Mouse (Mus musculus) gastrocnemius, adult 18-20 months (tissue): ENCODE measurements around the gene Vmn1r28. TPM values are rescaled to one million over a fixed set of nuclear protein-coding genes. Genes with fewer than 3 reads are reported as not detected.
"Not testable (repeated sequence)": the region's sequence is repeated elsewhere in the genome, so short reads cannot be mapped to it uniquely, and the experiment has no call there.

ENCODE experiments used
- DNase-seq: peaks from one replicate; pipeline ENCODE4 v3.0.0; 2021; ENCODE audit warnings: low spot score
- long read RNA-seq, 2 experiments: library from polyadenylated mRNA; stranded (forward); transcript quantifications; one replicate each; pipeline ENCODE4 v2.0.0; 2021
- total RNA-seq, 2 experiments: library from RNA; stranded (reverse); gene quantifications; 2 replicates each; pipeline ENCODE4 v1.2.3; 2021

The Vmn1r28 gene
- not detected for total RNA-seq
- long read RNA-seq, experiment 1 = 0 reads
- long read RNA-seq, experiment 2 = 0 reads

- DNase-seq = no peak
These were observed at the start of gene Vmn1r28 for GRCm38 (mm10) chr6:58261737-58262136. TSS of gene Vmn1r28 (plus strand) at chr6:58262037.

GRCm38 (mm10) chr6:58216119-58216518 is 45.7 kb upstream of the Vmn1r28 start:
- no peak for DNase-seq

- DNase-seq = no peak
These were observed 43.1 kb upstream of the Vmn1r28 start, which contains the start of gene Vmn1r27 for GRCm38 (mm10) chr6:58218721-58219120. TSS of gene Vmn1r27 (minus strand) at chr6:58218821.

- DNase-seq = not testable (repeated sequence)
These were observed 17.8 kb downstream of the Vmn1r28 start for GRCm38 (mm10) chr6:58279661-58280060.

- DNase-seq = no peak
These were observed 30.4 kb downstream of the Vmn1r28 start for GRCm38 (mm10) chr6:58292201-58292600.

GRCm38 (mm10) chr6:58298511-58298910 is 36.7 kb downstream of the Vmn1r28 start:
- not testable (repeated sequence) for DNase-seq

GRCm38 (mm10) chr6:58301249-58301648 is 39.4 kb downstream of the Vmn1r28 start, which contains the start of gene Vmn1r29:
TSS of gene Vmn1r29 (plus strand) at chr6:58301549.
- DNase-seq = no peak

Other genes with a start within 250 kb of the Vmn1r28 start
- gene Vmn1r26, start 246.9 kb upstream of the Vmn1r28 start, total RNA-seq = not detected
- gene Vmn1r27, start 43.2 kb upstream of the Vmn1r28 start, total RNA-seq = not detected
- not detected for gene Vmn1r29, start 39.5 kb downstream of the Vmn1r28 start, total RNA-seq
- not detected for gene Vmn1r30, start 181.3 kb downstream of the Vmn1r28 start, total RNA-seq
- not detected for gene Vmn1r31, start 213.3 kb downstream of the Vmn1r28 start, total RNA-seq